Mouse (Mus musculus): ENCODE results near the gene Cnot6.

Gene Cnot6

GRCm38 (mm10) chr11:49712555-49713335 is at the start of gene Cnot6:
Cnot6 (minus strand) TSS chr11:49712723.
- DNase-seq (ENCODE audit: low spot score) = peak; percentile 100

GRCm38 (mm10) chr11:49761130-49761529 is 48.6 kb upstream of the Cnot6 start:
- DNase-seq (ENCODE audit: low spot score) = no peak

- no peak for DNase-seq (ENCODE audit: low spot score)
These were observed 45.6 kb upstream of the Cnot6 start for GRCm38 (mm10) chr11:49758096-49758495.

- DNase-seq (ENCODE audit: low spot score) = no peak
These were observed 42.6 kb upstream of the Cnot6 start for GRCm38 (mm10) chr11:49754958-49755665.

GRCm38 (mm10) chr11:49746756-49747155 is 34.2 kb upstream of the Cnot6 start:
- DNase-seq (ENCODE audit: low spot score) = no peak

GRCm38 (mm10) chr11:49745839-49746238 is 33.3 kb upstream of the Cnot6 start:
- no peak for DNase-seq (ENCODE audit: low spot score)

GRCm38 (mm10) chr11:49744981-49745380 is 32.5 kb upstream of the Cnot6 start:
- no peak for DNase-seq (ENCODE audit: low spot score)

- DNase-seq (ENCODE audit: low spot score) = no peak
These were observed 31.1 kb upstream of the Cnot6 start for GRCm38 (mm10) chr11:49743634-49744033.

GRCm38 (mm10) chr11:49742248-49742647 is 29.7 kb upstream of the Cnot6 start:
- DNase-seq (ENCODE audit: low spot score) = no peak

- no peak for DNase-seq (ENCODE audit: low spot score)
These were observed 27.3 kb upstream of the Cnot6 start for GRCm38 (mm10) chr11:49739776-49740175.

GRCm38 (mm10) chr11:49738659-49739406 is 26.3 kb upstream of the Cnot6 start:
- no peak for DNase-seq (ENCODE audit: low spot score)

GRCm38 (mm10) chr11:49737625-49738024 is 25.1 kb upstream of the Cnot6 start:
- DNase-seq (ENCODE audit: low spot score) = no peak

- DNase-seq (ENCODE audit: low spot score) = no peak
These were observed 22.2 kb upstream of the Cnot6 start for GRCm38 (mm10) chr11:49734771-49735170.

GRCm38 (mm10) chr11:49730275-49730948 is 17.9 kb upstream of the Cnot6 start:
- no peak for DNase-seq (ENCODE audit: low spot score)

GRCm38 (mm10) chr11:49727877-49728276 is 15.4 kb upstream of the Cnot6 start:
- peak; percentile 75 for DNase-seq (ENCODE audit: low spot score)

- peak; percentile 41 for DNase-seq (ENCODE audit: low spot score)
These were observed 14.3 kb upstream of the Cnot6 start for GRCm38 (mm10) chr11:49726800-49727199.

- no peak for DNase-seq (ENCODE audit: low spot score)
These were observed 12.2 kb upstream of the Cnot6 start for GRCm38 (mm10) chr11:49724676-49725075.

- DNase-seq (ENCODE audit: low spot score) = no peak
These were observed 10.8 kb upstream of the Cnot6 start for GRCm38 (mm10) chr11:49723281-49723680.

GRCm38 (mm10) chr11:49722692-49723091 is 10.2 kb upstream of the Cnot6 start:
- no peak for DNase-seq (ENCODE audit: low spot score)

- DNase-seq (ENCODE audit: low spot score) = no peak
These were observed 8.8 kb upstream of the Cnot6 start for GRCm38 (mm10) chr11:49721358-49721757.

- DNase-seq (ENCODE audit: low spot score) = no peak
These were observed 7.1 kb upstream of the Cnot6 start for GRCm38 (mm10) chr11:49719466-49720151.

Data from MN1 (cell line).